Mouse (Mus musculus): ENCODE data around the gene Sptlc2.

The Sptlc2 gene

GRCm38 (mm10) chr12:87388122-87388774 lies at the start of gene Sptlc2:
TSS of gene Sptlc2 (minus strand) at chr12:87388355.
- in situ Hi-C loops (cut with MseI, MboI): no loop called here

- in situ Hi-C loops (cut with MseI, MboI): no loop called here
Measured at GRCm38 (mm10) chr12:87428885-87429284, 40.7 kb upstream of the Sptlc2 start.

GRCm38 (mm10) chr12:87428295-87428694 lies 40.1 kb upstream of the Sptlc2 start:
- in situ Hi-C loops (cut with MseI, MboI): no loop called here

- in situ Hi-C loops (cut with MseI, MboI): no loop called here
Measured at GRCm38 (mm10) chr12:87426354-87427031, 38.3 kb upstream of the Sptlc2 start.

GRCm38 (mm10) chr12:87424516-87424915 lies 36.4 kb upstream of the Sptlc2 start:
- in situ Hi-C loops (cut with MseI, MboI): no loop called here

GRCm38 (mm10) chr12:87423700-87424099 lies 35.5 kb upstream of the Sptlc2 start:
- in situ Hi-C loops (cut with MseI, MboI): no loop called here

GRCm38 (mm10) chr12:87421708-87422507 lies 33.8 kb upstream of the Sptlc2 start:
- in situ Hi-C loops (cut with MseI, MboI): no loop called here

- in situ Hi-C loops (cut with MseI, MboI): no loop called here
Measured at GRCm38 (mm10) chr12:87419974-87420485, 31.9 kb upstream of the Sptlc2 start.

GRCm38 (mm10) chr12:87418921-87419320 lies 30.8 kb upstream of the Sptlc2 start:
- in situ Hi-C loops (cut with MseI, MboI): no loop called here

GRCm38 (mm10) chr12:87416690-87417089 lies 28.5 kb upstream of the Sptlc2 start:
- in situ Hi-C loops (cut with MseI, MboI): no loop called here

GRCm38 (mm10) chr12:87415358-87415757 lies 27.2 kb upstream of the Sptlc2 start:
- in situ Hi-C loops (cut with MseI, MboI): no loop called here

GRCm38 (mm10) chr12:87413179-87413790 lies 25.1 kb upstream of the Sptlc2 start:
- in situ Hi-C loops (cut with MseI, MboI): no loop called here

- in situ Hi-C loops (cut with MseI, MboI): no loop called here
Measured at GRCm38 (mm10) chr12:87410999-87411398, 22.8 kb upstream of the Sptlc2 start.

GRCm38 (mm10) chr12:87409123-87409522 lies 21.0 kb upstream of the Sptlc2 start:
- in situ Hi-C loops (cut with MseI, MboI): no loop called here

GRCm38 (mm10) chr12:87407869-87408605 lies 19.9 kb upstream of the Sptlc2 start:
- in situ Hi-C loops (cut with MseI, MboI): no loop called here

- in situ Hi-C loops (cut with MseI, MboI): no loop called here
Measured at GRCm38 (mm10) chr12:87405721-87406120, 17.6 kb upstream of the Sptlc2 start.

- in situ Hi-C loops (cut with MseI, MboI): no loop called here
Measured at GRCm38 (mm10) chr12:87405165-87405564, 17.0 kb upstream of the Sptlc2 start.

- in situ Hi-C loops (cut with MseI, MboI): no loop called here
Measured at GRCm38 (mm10) chr12:87401883-87402282, 13.7 kb upstream of the Sptlc2 start.

GRCm38 (mm10) chr12:87399119-87399819 lies 11.1 kb upstream of the Sptlc2 start:
- in situ Hi-C loops (cut with MseI, MboI): no loop called here

- in situ Hi-C loops (cut with MseI, MboI): no loop called here
Measured at GRCm38 (mm10) chr12:87397811-87398417, 9.8 kb upstream of the Sptlc2 start.

Measured in mouse trophoblast stem cell (cell line).